Mouse (Mus musculus): Measurements from ENCODE around the gene Gnai3.

Gnai3 gene

DNA sequence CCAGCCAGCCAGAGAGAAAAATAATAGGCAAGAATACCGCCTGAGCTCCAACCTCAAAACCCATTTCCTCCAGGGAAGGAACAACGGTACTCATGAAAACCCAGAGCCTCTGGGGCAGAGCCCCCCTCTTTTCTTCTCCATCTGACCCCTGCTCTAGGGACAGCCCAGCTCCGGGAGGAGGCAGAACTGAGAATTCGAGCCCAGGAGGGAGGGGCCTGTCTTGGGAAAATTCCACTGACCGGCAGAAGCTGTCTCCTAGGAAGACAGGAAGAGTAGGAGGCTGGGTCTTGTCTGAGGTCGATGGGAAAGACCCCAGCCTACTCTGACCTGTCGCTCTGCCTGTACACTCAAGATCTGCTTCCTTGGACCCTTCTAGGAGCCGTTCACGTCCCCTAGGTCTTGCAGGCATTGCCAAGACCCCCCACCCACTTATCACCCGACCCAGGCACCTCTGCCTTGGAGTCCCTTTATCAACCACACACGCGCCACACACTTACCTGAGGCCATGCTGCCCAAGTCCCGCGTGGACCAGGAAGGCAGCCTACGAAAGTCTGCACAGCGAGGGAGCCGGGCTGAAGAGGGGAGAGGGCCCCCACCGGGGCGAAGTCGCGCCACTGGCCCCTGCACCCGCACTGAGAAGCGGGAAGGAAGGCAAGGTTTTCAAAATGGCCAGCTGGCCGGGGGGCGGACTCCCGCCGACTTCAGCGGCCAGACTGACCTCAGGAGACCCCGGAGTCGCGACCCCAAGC, 60.1 kb downstream of the Gnai3 start:
- peak; percentile 93 to 97 for DNase-seq (ENCODE audit: inconsistent age in 2 of 2, low spot score in 1 of 2)

DNA sequence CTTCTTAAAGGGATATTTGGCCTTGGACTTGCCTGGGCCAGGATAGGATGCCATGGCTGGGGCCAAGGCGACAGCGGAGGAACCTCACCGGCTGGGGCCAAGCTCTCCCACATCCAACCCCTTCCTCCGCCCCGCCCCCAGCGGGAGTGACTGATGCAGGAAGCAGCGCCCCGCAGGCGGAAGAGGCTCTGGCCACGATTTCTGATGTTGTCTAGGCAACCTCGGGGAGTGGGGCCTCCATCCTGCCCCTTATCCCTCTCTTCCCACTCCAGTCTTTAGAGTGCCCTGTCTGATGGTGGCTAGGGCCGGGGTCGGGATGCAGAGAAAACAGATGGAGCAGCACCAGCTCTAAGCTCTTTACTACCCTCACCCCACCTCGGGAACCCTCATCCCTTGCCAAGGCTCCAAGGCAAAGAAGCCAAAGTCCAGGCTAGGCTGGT, 60.6 kb downstream of the Gnai3 start:
- peak; percentile 98 for DNase-seq (ENCODE audit: inconsistent age in 2 of 2, low spot score in 1 of 2)

DNA sequence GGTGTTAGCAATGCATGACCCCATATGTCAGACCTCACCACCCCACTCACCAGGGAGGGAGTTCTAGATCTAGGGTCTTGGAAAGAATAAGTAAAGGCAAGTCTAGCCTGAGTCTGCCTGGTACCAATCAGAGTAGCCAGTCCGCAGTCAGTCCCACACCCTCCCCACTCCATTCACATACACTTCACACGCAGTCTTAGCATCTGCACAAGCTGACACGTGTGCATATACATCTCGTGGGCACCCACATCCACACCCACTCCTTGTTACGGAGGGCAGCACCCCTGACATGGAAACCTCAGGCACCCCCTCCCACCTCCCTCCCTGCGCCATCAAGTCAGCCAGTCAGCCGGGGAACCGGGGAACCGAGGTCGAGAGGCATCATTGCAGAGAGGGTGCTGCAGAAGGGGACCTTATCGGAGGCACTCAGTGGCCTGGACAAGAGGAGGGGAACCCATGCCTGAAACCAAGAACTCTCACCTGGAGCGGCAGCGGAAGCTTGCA, 61.1 kb downstream of the Gnai3 start:
- DNase-seq (ENCODE audit: inconsistent age in 2 of 2, low spot score in 1 of 2), result no peak

DNA sequence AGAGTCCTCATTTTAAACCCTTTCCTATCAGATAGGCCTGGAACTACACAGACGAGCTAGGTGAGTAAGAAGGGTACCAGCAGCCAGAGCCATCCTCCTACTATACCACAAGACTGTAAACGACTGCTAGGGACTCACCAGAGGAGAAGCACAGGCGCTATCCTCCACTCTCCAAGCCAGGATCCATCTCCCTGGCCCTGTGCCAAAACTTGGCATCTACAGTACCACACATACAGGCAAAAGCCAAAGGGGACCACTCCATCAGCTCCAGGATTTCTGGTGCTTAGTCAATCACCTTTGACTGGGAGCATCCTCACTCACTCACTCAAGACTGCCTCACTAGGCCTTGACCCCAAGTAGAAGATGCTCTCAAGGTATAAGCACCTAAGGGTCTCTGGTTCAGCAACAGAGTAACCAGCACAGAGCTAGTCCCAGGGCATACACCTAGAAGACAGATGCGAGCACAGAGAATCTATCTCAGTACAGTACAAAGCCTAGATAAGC, 62.0 kb downstream of the Gnai3 start:
- peak; percentile 50 to 69 for DNase-seq (ENCODE audit: inconsistent age in 2 of 2, low spot score in 1 of 2)

- DNase-seq (ENCODE audit: inconsistent age in 2 of 2, low spot score in 1 of 2), result peak; percentile 10 to 59
Measured at GRCm38 (mm10) chr3:108083161-108083560, 62.8 kb downstream of the Gnai3 start.

DNA sequence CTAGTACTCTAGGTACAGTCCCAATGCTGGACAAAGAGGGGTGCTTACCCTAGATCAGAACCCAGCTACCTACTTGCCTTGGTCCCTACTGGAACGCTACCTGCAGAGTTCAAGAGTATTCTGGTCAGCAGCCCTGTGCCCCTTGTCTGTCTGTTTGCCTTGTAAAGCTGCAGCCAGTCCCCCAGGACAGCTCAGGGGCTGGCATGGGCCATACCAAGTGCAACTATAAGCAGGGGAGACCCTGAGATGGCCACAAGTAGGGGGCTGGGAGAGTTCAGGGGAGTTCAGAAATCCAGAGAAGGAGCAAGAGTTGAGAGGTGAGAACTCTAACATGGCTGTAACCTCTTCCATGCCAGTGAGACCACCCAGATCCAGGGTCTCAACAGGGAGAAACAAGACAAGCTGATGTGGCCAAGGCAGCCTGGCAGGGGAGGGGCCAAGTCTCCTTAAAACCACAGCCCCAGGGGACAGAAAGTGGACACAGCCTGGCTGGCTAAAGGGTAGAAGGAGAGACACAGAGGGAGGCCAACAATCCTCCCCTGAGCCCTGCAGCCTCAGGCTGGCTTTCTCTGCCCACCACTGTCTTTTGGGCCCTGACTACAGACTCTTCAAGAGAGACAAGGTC, 63.6 kb downstream of the Gnai3 start:
- peak; percentile 37 to 79 for DNase-seq (ENCODE audit: inconsistent age in 2 of 2, low spot score in 1 of 2)

DNA sequence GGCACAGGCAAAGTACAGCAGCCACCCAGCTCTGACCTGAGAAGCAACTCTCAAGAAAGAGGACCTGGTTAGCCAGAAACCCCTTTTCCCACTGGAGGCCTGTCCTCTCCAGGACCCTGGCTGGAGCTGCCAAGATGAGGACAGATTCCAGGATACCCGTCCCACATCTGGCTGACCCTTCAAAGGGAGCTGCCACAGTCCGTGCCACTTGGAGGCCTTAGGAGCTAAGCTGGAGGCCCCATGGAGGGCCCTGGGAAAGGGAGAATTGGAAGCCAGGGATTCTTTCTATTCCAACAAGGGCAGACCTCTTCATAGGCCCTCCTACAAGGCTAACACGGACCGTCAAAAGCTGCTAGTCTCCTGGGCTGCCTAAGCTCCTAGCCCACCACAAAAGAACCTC, 64.3 kb downstream of the Gnai3 start:
- DNase-seq (ENCODE audit: inconsistent age in 2 of 2, low spot score in 1 of 2), result peak; percentile 22 to 71

GRCm38 (mm10) chr3:108076836-108077235, 69.1 kb downstream of the Gnai3 start:
- DNase-seq (ENCODE audit: inconsistent age in 2 of 2, low spot score in 1 of 2), result no peak

GRCm38 (mm10) chr3:108072983-108073569, 72.9 kb downstream of the Gnai3 start:
- DNase-seq (ENCODE audit: inconsistent age in 2 of 2, low spot score in 1 of 2), result peak; percentile 26 to 69

- peak; percentile 80 to 93 for DNase-seq (ENCODE audit: inconsistent age in 2 of 2, low spot score in 1 of 2)
Measured at GRCm38 (mm10) chr3:108070295-108071293, 75.4 kb downstream of the Gnai3 start.

- peak; percentile 56 to 77 for DNase-seq (ENCODE audit: inconsistent age in 2 of 2, low spot score in 1 of 2)
Measured at GRCm38 (mm10) chr3:108069231-108069870, 76.6 kb downstream of the Gnai3 start.

GRCm38 (mm10) chr3:108068826-108069225, 77.1 kb downstream of the Gnai3 start:
- peak in 1 of 2 experiments; percentile 12 for DNase-seq (ENCODE audit: inconsistent age in 2 of 2, low spot score in 1 of 2)

GRCm38 (mm10) chr3:108067370-108067934, 78.5 kb downstream of the Gnai3 start:
- DNase-seq (ENCODE audit: inconsistent age in 2 of 2, low spot score in 1 of 2), result peak in 1 of 2 experiments; percentile 18

- peak; percentile 50 to 78 for DNase-seq (ENCODE audit: inconsistent age in 2 of 2, low spot score in 1 of 2)
Measured at GRCm38 (mm10) chr3:108065551-108065950, 80.4 kb downstream of the Gnai3 start.

GRCm38 (mm10) chr3:108064672-108065071, 81.3 kb downstream of the Gnai3 start:
- peak; percentile 62 to 69 for DNase-seq (ENCODE audit: inconsistent age in 2 of 2, low spot score in 1 of 2)

- DNase-seq (ENCODE audit: inconsistent age in 2 of 2, low spot score in 1 of 2), result peak; percentile 45 to 58
Measured at GRCm38 (mm10) chr3:108062648-108063047, 83.3 kb downstream of the Gnai3 start.

- peak; percentile 39 to 87 for DNase-seq (ENCODE audit: inconsistent age in 2 of 2, low spot score in 1 of 2)
Measured at GRCm38 (mm10) chr3:108061420-108061819, 84.5 kb downstream of the Gnai3 start.

Data from adrenal gland, adult (tissue).